Mouse (Mus musculus) forebrain, embryonic 12.5 days (tissue): ENCODE measurements around the gene Dennd5b. TPM values are rescaled to one million over a fixed set of nuclear protein-coding genes. Genes with fewer than 3 reads are reported as not detected.

Source experiments
- ATAC-seq: fragments of 200-750 bp; cut with Nextera tagmentation; 2 replicates; pipeline ENCODE4 v1.8.0; 2017; ENCODE audit warnings: moderate TSS enrichment; ENCODE audit not compliant: low FRiP score
- H3K27ac ChIP-seq: fragments of 300-500 bp; sonication (generic); 2 replicates; pipeline ENCODE4 v1.5.1; 2016; ENCODE audit warnings: mild to moderate bottlenecking
- H3K27me3 ChIP-seq: fragments of 300-500 bp; sonication (generic); 2 replicates; pipeline ENCODE4 v1.6.1; 2016; ENCODE audit warnings: mild to moderate bottlenecking
- H3K36me3 ChIP-seq: fragments of 300-500 bp; sonication (generic); replicated peaks from 2 replicates; pipeline ENCODE4 v1.6.1; 2016; ENCODE audit warnings: mild to moderate bottlenecking
- H3K4me1 ChIP-seq: fragments of 300-500 bp; sonication (generic); 2 replicates; pipeline ENCODE4 v1.6.1; 2016
- H3K4me2 ChIP-seq: fragments of 300-500 bp; sonication (generic); 2 replicates; pipeline ENCODE4 v1.6.1; 2016; ENCODE audit warnings: mild to moderate bottlenecking, moderate library complexity
- H3K4me3 ChIP-seq: fragments of 300-500 bp; sonication (generic); replicated peaks from 2 replicates; pipeline ENCODE4 v1.5.1; 2016; ENCODE audit warnings: mild to moderate bottlenecking
- H3K9ac ChIP-seq: fragments of 300-500 bp; sonication (generic); 2 replicates; pipeline ENCODE4 v1.6.1; 2016; ENCODE audit warnings: mild to moderate bottlenecking
- H3K9me3 ChIP-seq: fragments of 300-500 bp; sonication (generic); 2 replicates; pipeline ENCODE4 v1.6.1; 2016
- WGBS: fragments of 180-500 bp; shearing (Covaris S2); methylation state at CpG from one replicate; pipeline ENCODE4 v1.1.7; 2016; 5-methylcytosine and 5-hydroxymethylcytosine counted together
- polyA plus RNA-seq: library from polyadenylated mRNA; unstranded; fragments of >200 nt; fragmentation: Nextera tagmentation; extraction: Ambion mirVana; gene quantifications from 2 replicates; pipeline ENCODE4 v1.2.1, GENCODE M21; 2016

Gene Dennd5b
- polyA plus RNA-seq, 1 experiment from 2014 or later: 18.8 TPM

DNA sequence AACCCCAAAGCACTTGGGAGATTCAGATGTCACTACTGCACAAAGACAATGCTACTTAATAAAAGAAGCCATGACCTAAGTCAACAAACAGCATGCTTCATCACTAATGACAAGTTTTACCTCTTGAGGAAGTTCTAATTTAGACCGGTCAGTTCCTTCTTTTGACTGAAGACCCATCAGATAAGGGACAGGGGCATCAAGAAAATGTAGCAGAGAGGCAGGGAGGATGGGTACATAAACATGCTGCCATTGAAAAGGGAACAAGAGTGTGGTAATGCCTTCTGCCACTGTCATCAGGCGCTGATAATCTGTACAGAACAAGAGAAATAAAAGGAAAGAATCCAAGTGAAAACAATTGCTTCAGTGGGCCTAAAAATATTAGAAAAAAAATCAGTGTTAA lies 46.7 kb downstream of the Dennd5b start:
- no peak for ATAC-seq

DNA sequence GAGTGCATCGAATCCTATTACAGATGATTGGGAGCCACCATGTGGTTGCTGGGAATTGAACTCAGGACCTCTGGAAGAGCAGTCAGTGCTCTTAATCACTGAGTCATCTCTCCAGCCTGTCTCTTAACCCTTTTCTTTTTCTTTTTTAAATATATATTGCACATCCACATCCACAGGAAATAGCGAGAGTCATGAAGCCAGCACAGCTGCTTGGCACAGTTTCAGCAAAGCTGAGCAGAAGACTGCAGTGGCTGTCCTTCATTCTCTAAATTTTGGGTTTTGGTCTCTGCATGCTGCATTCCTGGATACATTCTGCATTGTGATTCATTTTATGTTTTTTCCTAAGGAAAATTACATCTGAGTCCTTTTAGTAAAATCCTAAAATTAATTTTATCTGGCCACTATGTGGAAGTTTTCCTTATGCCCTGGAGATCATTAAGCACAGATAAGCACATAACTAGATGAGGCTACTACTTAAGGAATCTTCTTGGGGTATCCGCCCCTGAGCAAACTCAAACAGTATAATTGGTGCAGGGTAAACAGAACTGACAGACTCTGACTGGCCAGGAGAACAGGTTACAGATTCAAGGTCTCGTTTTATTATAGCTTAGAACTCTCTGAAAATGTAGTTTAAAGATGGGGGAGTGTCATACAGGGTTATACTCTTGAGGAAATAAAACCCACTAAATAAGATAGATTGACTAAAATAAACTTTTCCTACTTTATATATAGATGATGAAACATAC lies 50.3 kb downstream of the Dennd5b start:
- H3K4me1 ChIP-seq: no peaks in the 10 kb centered on the region
- 89% methylated on average over 4 of the region's 4 CpGs for WGBS
- no peak for ATAC-seq
- no peak overlapping the region for H3K9ac ChIP-seq
- H3K27ac ChIP-seq: no peak overlapping the region
- no peaks in the 10 kb centered on the region for H3K9me3 ChIP-seq
- no peak overlapping the region for H3K4me2 ChIP-seq
- H3K27me3 ChIP-seq: no peaks in the 10 kb centered on the region
- H3K36me3 ChIP-seq: 0 out of 2 replicates have a peak, but pooled peaks cover 5% of the 10 kb centered on the region
- H3K4me3 ChIP-seq: no peak overlapping the region

More for the DNA sequence above, 46.7 kb downstream of the Dennd5b start:
- Histone ChIP-seq H3K9ac (no peak overlapping the region), H3K4me1 (0 out of 2 replicates have a peak, but pooled peaks cover 3% of the 10 kb centered on the region), H3K36me3 (peaks cover 5% of the 10 kb centered on the region; the same call in 1 of the 2 replicates), H3K27me3 (no peaks in the 10 kb centered on the region), H3K4me2 (no peak overlapping the region), H3K4me3 (no peak overlapping the region), H3K9me3 (no peaks in the 10 kb centered on the region), H3K27ac (no peak overlapping the region)
- 93% methylated on average over 2 of the region's 2 CpGs for WGBS

- ATAC-seq: no peak
Measured at GRCm38 (mm10) chr6:149040099-149040498, 61.4 kb downstream of the Dennd5b start.

DNA sequence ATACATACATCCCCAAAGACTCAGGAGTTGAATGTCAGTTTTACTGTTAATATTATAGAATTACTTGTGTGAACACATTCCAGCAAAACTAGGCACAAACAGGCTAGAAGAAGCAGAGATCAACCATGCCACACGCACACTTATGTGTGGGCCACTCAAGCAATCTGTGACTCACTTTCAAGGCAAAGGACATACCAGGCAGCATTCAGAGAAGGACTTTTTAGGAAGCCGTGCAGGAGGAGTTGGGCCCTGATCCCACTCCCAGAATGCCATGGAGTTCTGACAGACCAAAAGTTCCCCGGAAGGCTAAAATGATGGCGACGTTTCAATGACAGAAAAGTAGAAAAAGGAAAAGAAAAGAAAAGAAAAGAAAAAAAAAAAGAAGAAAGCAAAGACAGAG lies 69.3 kb downstream of the Dennd5b start:
- Histone ChIP-seq H3K36me3 (peaks cover 15% of the 10 kb centered on the region), H3K9me3 (no peaks in the 10 kb centered on the region), H3K27me3 (no peaks in the 10 kb centered on the region), H3K9ac (no peak overlapping the region), H3K27ac (no peak overlapping the region), H3K4me3 (no peak overlapping the region), H3K4me1 (no peaks in the 10 kb centered on the region), H3K4me2 (no peak overlapping the region)
- ATAC-seq: no peak
- WGBS: 88% methylated on average over 5 of the region's 5 CpGs

More at GRCm38 (mm10) chr6:149040099-149040498, 61.4 kb downstream of the Dennd5b start:
- Histone ChIP-seq H3K9ac (no peak overlapping the region), H3K36me3 (peaks cover 7% of the 10 kb centered on the region; the same call in 1 of the 2 replicates), H3K9me3 (no peaks in the 10 kb centered on the region), H3K4me2 (no peak overlapping the region), H3K4me1 (no peaks in the 10 kb centered on the region), H3K27ac (no peak overlapping the region), H3K27me3 (no peaks in the 10 kb centered on the region), H3K4me3 (no peak overlapping the region)
- WGBS: 77% methylated on average over 4 of the region's 4 CpGs

DNA sequence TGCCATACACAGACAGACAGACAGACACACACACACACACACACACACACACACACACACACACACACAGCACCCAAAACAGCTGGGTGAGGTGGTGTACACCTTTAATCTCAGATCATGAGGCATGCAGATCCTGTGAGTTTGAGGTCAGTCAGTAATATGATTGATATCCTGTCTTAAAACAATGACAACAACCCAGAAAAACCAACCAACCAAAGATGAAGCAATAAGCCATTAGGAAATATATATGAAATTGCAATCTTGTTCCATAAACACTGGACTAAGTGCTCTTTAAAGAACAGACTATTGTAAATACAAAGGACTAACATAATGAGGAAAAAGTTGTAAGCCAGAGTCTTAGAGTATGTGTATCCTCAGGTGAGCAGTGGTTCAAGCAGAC lies 70.1 kb downstream of the Dennd5b start:
- Histone ChIP-seq H3K27ac (no peak overlapping the region), H3K9me3 (no peaks in the 10 kb centered on the region), H3K4me2 (no peak overlapping the region), H3K9ac (no peak overlapping the region), H3K27me3 (no peaks in the 10 kb centered on the region), H3K4me1 (no peaks in the 10 kb centered on the region), H3K36me3 (peaks cover 21% of the 10 kb centered on the region), H3K4me3 (no peak overlapping the region)
- no peak for ATAC-seq

DNA sequence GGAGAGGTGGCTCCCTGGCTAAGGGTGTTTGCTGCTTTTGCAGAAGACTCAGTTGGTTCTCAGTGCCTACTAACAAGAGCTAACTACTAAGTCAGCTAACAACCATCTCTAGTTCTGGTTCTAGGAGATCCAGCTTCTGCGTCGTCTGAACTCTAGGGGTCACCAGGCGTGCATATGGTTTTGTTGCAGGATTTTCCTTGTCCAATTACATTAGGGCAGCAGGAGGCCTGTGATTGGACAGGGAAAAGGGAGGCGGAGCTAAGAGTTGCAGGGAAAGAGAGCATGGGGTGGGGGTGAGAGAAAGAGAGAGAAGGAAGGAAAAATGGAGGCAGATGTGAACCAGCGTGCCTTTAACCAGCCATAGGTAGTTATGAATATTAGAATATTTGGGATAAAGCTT lies 83.0 kb downstream of the Dennd5b start:
- H3K27ac ChIP-seq: no peak overlapping the region
- H3K9ac ChIP-seq: no peak overlapping the region
- no peak overlapping the region for H3K4me3 ChIP-seq
- no peaks in the 10 kb centered on the region for H3K4me1 ChIP-seq
- H3K4me2 ChIP-seq: no peak overlapping the region
- H3K36me3 ChIP-seq: peaks cover 61% of the 10 kb centered on the region
- 83% methylated on average over 5 of the region's 5 CpGs for WGBS
- H3K9me3 ChIP-seq: no peaks in the 10 kb centered on the region
- H3K27me3 ChIP-seq: no peaks in the 10 kb centered on the region
- ATAC-seq: no peak

DNA sequence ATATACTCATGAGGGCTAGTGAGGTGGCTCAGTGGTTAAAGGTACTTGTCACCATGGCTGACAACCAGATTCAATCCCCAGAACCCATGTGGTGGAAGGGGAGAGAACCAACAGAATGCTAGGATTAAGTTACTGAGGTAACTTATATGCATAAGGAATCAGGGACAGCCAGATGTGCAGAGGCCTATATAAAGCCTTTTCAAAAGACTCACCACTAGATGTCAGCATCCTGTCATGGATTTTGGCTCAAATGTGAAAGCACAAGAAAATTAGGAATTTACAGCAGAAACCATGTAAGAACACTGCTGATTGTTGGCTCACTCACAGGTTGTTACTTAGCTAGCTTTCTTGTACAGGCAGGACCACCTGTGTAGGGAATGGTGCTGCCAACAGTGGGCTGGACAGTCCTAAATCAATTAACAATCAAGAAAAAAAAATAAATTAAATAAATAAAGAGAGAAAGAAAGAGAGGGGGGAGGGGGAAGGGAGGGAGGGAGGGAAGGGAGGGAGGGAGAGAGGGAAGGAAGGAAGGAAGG lies 90.6 kb downstream of the Dennd5b start:
- Histone ChIP-seq H3K4me1 (no peaks in the 10 kb centered on the region), H3K4me3 (no peak overlapping the region), H3K27ac (no peak overlapping the region), H3K36me3 (peaks cover 70% of the 10 kb centered on the region), H3K9me3 (no peaks in the 10 kb centered on the region), H3K9ac (no peak overlapping the region), H3K4me2 (no peak overlapping the region), H3K27me3 (no peaks in the 10 kb centered on the region)
- ATAC-seq: no peak

GRCm38 (mm10) chr6:149005009-149005408 lies 96.5 kb downstream of the Dennd5b start:
- Histone ChIP-seq H3K27ac (no peak overlapping the region), H3K36me3 (peaks cover 76% of the 10 kb centered on the region)
- 87% methylated on average over 7 of the region's 7 CpGs for WGBS

GRCm38 (mm10) chr6:148994327-148994999 lies 107.0 kb downstream of the Dennd5b start:
- Histone ChIP-seq H3K9me3 (no peaks in the 10 kb centered on the region), H3K4me2 (no peak overlapping the region), H3K36me3 (peaks cover 26% of the 10 kb centered on the region), H3K4me3 (no peak overlapping the region), H3K27ac (no peak overlapping the region), H3K4me1 (peaks cover 21% of the 10 kb centered on the region), H3K27me3 (no peaks in the 10 kb centered on the region), H3K9ac (no peak overlapping the region)
- 59% methylated on average over 5 of the region's 5 CpGs for WGBS
- ATAC-seq: peak; percentile 47; the same call in 1 of the 2 replicates

More at GRCm38 (mm10) chr6:149005009-149005408, 96.5 kb downstream of the Dennd5b start:
- H3K9me3 ChIP-seq: no peaks in the 10 kb centered on the region
- H3K27me3 ChIP-seq: no peaks in the 10 kb centered on the region
- no peak overlapping the region for H3K9ac ChIP-seq
- H3K4me3 ChIP-seq: no peak overlapping the region
- no peak for ATAC-seq
- H3K4me2 ChIP-seq: no peak overlapping the region
- no peaks in the 10 kb centered on the region for H3K4me1 ChIP-seq

- Histone ChIP-seq H3K9me3 (no peaks in the 10 kb centered on the region), H3K27me3 (no peaks in the 10 kb centered on the region), H3K4me1 (peaks cover 21% of the 10 kb centered on the region), H3K9ac (no peak overlapping the region), H3K36me3 (peaks cover 23% of the 10 kb centered on the region), H3K4me3 (no peak overlapping the region), H3K4me2 (no peak overlapping the region), H3K27ac (peak overlapping the region; percentile 59; the same call in 1 of the 2 replicates)
- WGBS: 13% methylated on average over 9 of the region's 9 CpGs
- ATAC-seq: peak; percentile 73
Measured at GRCm38 (mm10) chr6:148993117-148994077, 108.1 kb downstream of the Dennd5b start.

DNA sequence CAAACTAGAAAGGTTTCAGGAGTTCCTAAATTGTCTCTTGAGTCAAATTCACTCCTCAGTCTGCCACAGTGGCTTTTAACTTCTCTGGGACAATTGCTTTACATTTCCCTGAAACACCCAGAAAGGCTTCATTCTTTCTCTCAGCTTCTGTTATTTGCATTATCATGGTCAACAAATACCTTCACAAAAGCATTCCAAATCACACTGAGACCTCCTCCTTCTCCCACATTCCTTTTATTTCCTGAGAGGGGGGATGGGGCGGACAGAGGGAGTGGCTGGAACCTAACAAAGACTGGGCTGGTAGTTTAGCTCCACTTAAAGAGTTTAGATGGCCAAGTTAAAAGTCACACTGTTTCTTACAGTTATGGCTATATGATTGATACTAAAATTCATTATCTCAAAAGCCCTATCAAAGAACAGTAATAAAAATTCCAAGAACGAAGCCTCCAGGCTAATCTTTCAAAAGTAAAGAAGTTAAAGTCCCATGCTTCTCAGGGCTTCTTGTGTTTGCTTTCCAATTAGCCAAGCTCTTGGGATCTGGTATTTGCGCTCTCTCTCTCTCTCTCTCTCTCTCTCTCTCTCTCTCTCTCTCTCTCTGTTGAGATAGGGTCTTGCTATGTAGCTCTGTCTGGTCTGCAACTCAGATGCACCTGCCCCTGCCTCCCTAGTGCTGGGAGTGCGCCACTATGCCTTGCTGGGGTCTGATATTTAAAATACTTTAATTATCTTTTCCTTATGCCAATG lies 108.9 kb downstream of the Dennd5b start:
- Histone ChIP-seq H3K4me1 (peaks cover 21% of the 10 kb centered on the region), H3K4me3 (no peak overlapping the region), H3K4me2 (peak overlapping the region; percentile 19; the same call in 1 of the 2 replicates), H3K9ac (no peak overlapping the region), H3K27ac (peak overlapping the region; percentile 59), H3K27me3 (no peaks in the 10 kb centered on the region), H3K9me3 (no peaks in the 10 kb centered on the region), H3K36me3 (peaks cover 16% of the 10 kb centered on the region)
- peak; percentile 49; the same call in 1 of the 2 replicates for ATAC-seq
- 18% methylated on average over 4 of the region's 4 CpGs for WGBS
